Mouse (Mus musculus) hindbrain, embryonic 11.5 days (tissue): ENCODE results near the gene Tnfaip8l3. TPM values are rescaled to one million over a fixed set of nuclear protein-coding genes. Genes with fewer than 3 reads are reported as not detected.

Experiments
- ATAC-seq: fragments of 200-750 bp; cut with Nextera tagmentation; 2 replicates; pipeline ENCODE4 v1.8.0; 2017; ENCODE audit warnings: mild to moderate bottlenecking, moderate TSS enrichment, moderate library complexity; ENCODE audit not compliant: low FRiP score
- DNase-seq: peaks from one replicate; pipeline ENCODE4 v3.0.0-alpha.2; 2015; ENCODE audit warnings: low spot score
- H3K27ac ChIP-seq: fragments of 300-500 bp; sonication (generic); 2 replicates; pipeline ENCODE4 v1.5.1; 2014; ENCODE audit warnings: mild to moderate bottlenecking, low read depth, low read length
- H3K27me3 ChIP-seq: fragments of 300-500 bp; sonication (generic); 2 replicates; pipeline ENCODE4 v1.6.1; 2014; ENCODE audit warnings: mild to moderate bottlenecking, low read length, moderate library complexity, mixed read lengths; ENCODE audit not compliant: control insufficient read depth, insufficient read depth
- H3K36me3 ChIP-seq: fragments of 300-500 bp; sonication (generic); 2 replicates; pipeline ENCODE4 v1.6.1; 2014; ENCODE audit warnings: mild to moderate bottlenecking, low read length, moderate library complexity, mixed read lengths; ENCODE audit not compliant: control insufficient read depth, insufficient read depth
- H3K4me1 ChIP-seq: fragments of 300-500 bp; sonication (generic); replicated peaks from 2 replicates; pipeline ENCODE4 v1.6.1; 2014; ENCODE audit warnings: low read length, mixed read lengths; ENCODE audit not compliant: control insufficient read depth, insufficient read depth
- H3K4me2 ChIP-seq: fragments of 300-500 bp; sonication (generic); replicated peaks from 2 replicates; pipeline ENCODE4 v1.6.1; 2014; ENCODE audit warnings: mild to moderate bottlenecking, low read depth, low read length
- H3K4me3 ChIP-seq: fragments of 300-500 bp; sonication (generic); 2 replicates; pipeline ENCODE4 v1.5.1; 2014; ENCODE audit warnings: low read depth, low read length
- H3K9ac ChIP-seq: fragments of 300-500 bp; sonication (generic); 2 replicates; pipeline ENCODE4 v1.6.1; 2014; ENCODE audit warnings: low read depth, low read length
- H3K9me3 ChIP-seq: fragments of 300-500 bp; sonication (generic); 2 replicates; pipeline ENCODE4 v1.6.1; 2016; ENCODE audit warnings: low read length; ENCODE audit not compliant: control insufficient read depth
- WGBS: fragments of 180-500 bp; shearing (Covaris S2); extraction: QIAGEN DNeasy Blood & Tissue Kit; methylation state at CpG from one replicate; pipeline ENCODE4 v1.1.7; 2014; 5-methylcytosine and 5-hydroxymethylcytosine counted together
- polyA plus RNA-seq: library from polyadenylated mRNA; unstranded; fragments of >200 nt; fragmentation: Nextera tagmentation; extraction: Ambion mirVana; gene quantifications from 2 replicates; pipeline ENCODE4 v1.2.1, GENCODE M21; 2014

Tnfaip8l3 gene
- polyA plus RNA-seq, 1 experiment from 2014 or later = 0.14 TPM

- Histone ChIP-seq H3K9ac (peak overlapping the region; percentile 64), H3K4me2 (peak overlapping the region; percentile 87), H3K4me3 (peak overlapping the region; percentile 69), H3K36me3 (no peaks in the 10 kb centered on the region), H3K4me1 (no peaks in the 10 kb centered on the region), H3K27me3 (peaks cover 7% of the 10 kb centered on the region; the same call in 1 of the 2 replicates), H3K27ac (peak overlapping the region; percentile 48), H3K9me3 (no peaks in the 10 kb centered on the region)
- DNase-seq (peak; percentile 74), ATAC-seq (peak; percentile 89)
- WGBS = 1% methylated on average over 42 of the region's 42 CpGs
Observed at GRCm38 (mm10) chr9:53974328-53975121, 93.7 kb downstream of the Tnfaip8l3 start.

GRCm38 (mm10) chr9:53973929-53974327, 94.3 kb downstream of the Tnfaip8l3 start:
- 20% methylated on average over 13 of the region's 13 CpGs for WGBS
- Histone ChIP-seq H3K27me3 (peaks cover 7% of the 10 kb centered on the region; the same call in 1 of the 2 replicates), H3K4me1 (no peaks in the 10 kb centered on the region), H3K4me3 (peak overlapping the region; percentile 69), H3K9ac (peak overlapping the region; percentile 64), H3K9me3 (no peaks in the 10 kb centered on the region), H3K4me2 (peak overlapping the region; percentile 87), H3K27ac (no peak overlapping the region), H3K36me3 (no peaks in the 10 kb centered on the region)
- DNase-seq (no peak), ATAC-seq (0 out of 2 replicates have a peak, but pooled peaks have one; percentile 20)

Other genes with a start within 250 kb of the Tnfaip8l3 start
- 1.1 and 2.1 TPM in 2 replicates for gene Sln, start 218.2 kb downstream of the Tnfaip8l3 start, polyA plus RNA-seq
- 2.6 and 3.6 TPM in 2 replicates for gene Elmod1, start 93.1 kb downstream of the Tnfaip8l3 start, polyA plus RNA-seq
- not detected in 2 replicates for gene Cyp19a1, start 199.7 kb upstream of the Tnfaip8l3 start, polyA plus RNA-seq
- gene Gldn, start 218.1 kb upstream of the Tnfaip8l3 start, polyA plus RNA-seq = 0.03 and 0.13 TPM in 2 replicates